Mouse (Mus musculus) neural tube, embryonic 13.5 days (tissue): ENCODE data around the gene Gm20388. TPM values are rescaled to one million over a fixed set of nuclear protein-coding genes. Genes with fewer than 3 reads are reported as not detected.

Experiments
- ATAC-seq: fragments of 200-750 bp; cut with Nextera tagmentation; 2 replicates; pipeline ENCODE4 v1.8.0; 2017; ENCODE audit warnings: low read depth, mild to moderate bottlenecking, moderate TSS enrichment, moderate library complexity
- H3K27ac ChIP-seq: fragments of 300-500 bp; sonication (generic); replicated peaks from 2 replicates; pipeline ENCODE4 v1.5.1; 2015; ENCODE audit warnings: moderate library complexity, mild to moderate bottlenecking, inconsistent platforms
- H3K27me3 ChIP-seq: fragments of 300-500 bp; sonication (generic); 2 replicates; pipeline ENCODE4 v1.6.1; 2015; ENCODE audit warnings: mild to moderate bottlenecking, inconsistent platforms
- H3K36me3 ChIP-seq: fragments of 300-500 bp; sonication (generic); 2 replicates; pipeline ENCODE4 v1.6.1; 2015; ENCODE audit warnings: mild to moderate bottlenecking, inconsistent platforms
- H3K4me1 ChIP-seq: fragments of 300-500 bp; sonication (generic); replicated peaks from 2 replicates; pipeline ENCODE4 v1.6.1; 2015; ENCODE audit warnings: inconsistent platforms
- H3K4me2 ChIP-seq: fragments of 300-500 bp; sonication (generic); 2 replicates; pipeline ENCODE4 v1.6.1; 2015; ENCODE audit warnings: inconsistent platforms, mild to moderate bottlenecking, moderate library complexity
- H3K4me3 ChIP-seq: fragments of 300-500 bp; sonication (generic); 2 replicates; pipeline ENCODE4 v1.5.1; 2015; ENCODE audit warnings: mild to moderate bottlenecking, inconsistent platforms
- H3K9ac ChIP-seq: fragments of 300-500 bp; sonication (generic); 2 replicates; pipeline ENCODE4 v1.6.1; 2015; ENCODE audit warnings: moderate library complexity, mild to moderate bottlenecking, inconsistent platforms
- H3K9me3 ChIP-seq: fragments of 300-500 bp; sonication (generic); 2 replicates; pipeline ENCODE4 v1.6.1; 2016; ENCODE audit warnings: inconsistent platforms
- WGBS: fragments of 180-500 bp; shearing (Covaris S2); methylation state at CpG from one replicate; pipeline ENCODE4 v1.1.7; 2015; 5-methylcytosine and 5-hydroxymethylcytosine counted together
- microRNA counts: library from miRNA; unstranded; fragments of <30 nt; microRNA quantifications from one replicate; lab custom pipeline; 2016
- microRNA-seq: library from miRNA; unstranded; fragments of <30 nt; microRNA quantifications from one replicate; pipeline ENCODE4, GENCODE M21; 2016
- polyA plus RNA-seq: library from polyadenylated mRNA; unstranded; fragments of >200 nt; fragmentation: Nextera tagmentation; extraction: Ambion mirVana; gene quantifications from 2 replicates; pipeline ENCODE4 v1.2.1, GENCODE M21; 2015

Gm20388 gene
- polyA plus RNA-seq, 1 experiment from 2014 or later = 0.27 TPM

DNA sequence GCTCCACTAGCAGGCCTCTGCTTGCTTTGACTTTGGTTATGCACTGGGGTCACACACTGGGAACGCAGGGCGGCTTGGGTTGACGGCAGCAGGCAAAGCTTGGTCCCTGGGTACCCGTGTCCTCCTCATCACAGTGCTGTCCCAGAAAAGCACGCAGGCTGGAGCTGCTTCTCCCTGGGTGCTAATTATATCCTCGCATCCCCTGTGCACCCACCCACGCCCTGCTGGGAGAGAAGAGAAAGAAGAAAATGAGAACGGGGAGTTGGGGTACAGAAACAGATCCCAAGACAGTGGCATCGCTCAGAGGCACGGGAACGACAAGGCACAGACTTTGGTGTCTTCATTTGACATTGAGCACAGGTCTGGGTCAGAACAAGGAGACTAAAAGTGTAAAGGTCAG lies 4478.9 kb downstream of the Gm20388 start:
- Histone ChIP-seq H3K27me3 (no peaks in the 10 kb centered on the region), H3K27ac (no peak overlapping the region), H3K4me2 (no peak overlapping the region), H3K36me3 (no peaks in the 10 kb centered on the region), H3K9ac (no peak overlapping the region), H3K9me3 (no peaks in the 10 kb centered on the region), H3K4me1 (peaks cover 32% of the 10 kb centered on the region), H3K4me3 (no peak overlapping the region)
- no peak for ATAC-seq
- WGBS = 90% methylated on average over 11 of the region's 11 CpGs

DNA sequence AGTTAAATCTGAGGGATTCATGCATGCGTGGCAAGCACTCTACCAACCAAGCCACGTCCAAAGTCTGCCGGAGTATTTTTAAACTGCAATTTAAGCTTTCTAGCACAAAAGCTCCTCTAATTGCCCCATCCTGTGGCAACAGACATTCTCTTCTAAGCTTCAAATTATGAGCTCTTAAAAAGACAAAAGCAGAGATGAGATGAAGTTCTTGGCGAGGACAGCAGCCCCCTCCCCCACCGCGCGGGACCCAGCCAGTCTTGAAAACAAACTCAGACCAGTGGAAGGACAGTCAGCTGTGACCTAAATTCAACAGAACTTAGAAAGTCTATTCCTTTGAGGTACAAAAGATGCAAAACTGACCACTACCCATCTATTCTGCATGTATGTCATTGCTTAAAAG lies 4480.6 kb downstream of the Gm20388 start:
- Histone ChIP-seq H3K27ac (no peak overlapping the region), H3K4me1 (peaks cover 34% of the 10 kb centered on the region), H3K9ac (no peak overlapping the region), H3K36me3 (no peaks in the 10 kb centered on the region), H3K4me3 (no peak overlapping the region), H3K4me2 (no peak overlapping the region), H3K27me3 (no peaks in the 10 kb centered on the region), H3K9me3 (no peaks in the 10 kb centered on the region)
- no peak for ATAC-seq
- 85% methylated on average over 7 of the region's 7 CpGs for WGBS

DNA sequence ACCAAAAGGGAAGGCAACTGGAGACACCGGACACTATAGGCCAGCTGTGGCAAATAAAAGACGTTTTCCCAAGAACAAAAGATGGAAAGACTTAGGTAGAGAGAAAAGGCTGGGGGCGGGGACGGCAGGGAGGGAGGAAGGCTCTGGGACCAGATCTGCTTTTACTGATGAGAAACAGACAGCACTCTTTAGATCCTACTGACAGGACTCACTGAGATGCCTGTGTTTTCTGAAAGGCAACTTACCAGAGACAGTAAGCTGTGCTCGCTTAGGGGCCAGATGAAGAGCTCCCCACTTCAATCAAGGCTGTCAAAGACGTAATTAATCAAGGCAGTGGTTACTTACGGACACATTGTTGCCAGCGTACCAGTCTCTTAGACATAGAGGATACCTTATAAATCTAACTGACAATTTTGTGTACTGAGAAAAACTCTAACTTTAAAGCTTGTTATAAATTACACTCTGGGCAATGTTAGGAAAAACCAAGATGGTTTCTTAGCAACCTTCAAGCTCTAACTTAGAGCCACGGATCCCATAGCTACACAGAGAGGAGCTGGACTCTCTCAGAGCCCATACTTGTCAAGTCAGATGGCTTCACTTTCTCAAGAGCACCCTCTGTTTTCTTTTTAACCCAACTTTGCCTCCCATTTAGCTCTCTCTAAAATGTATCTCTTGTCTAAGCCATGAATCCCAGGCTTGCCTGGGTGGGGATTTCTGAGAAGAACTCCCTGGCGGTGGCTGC lies 4481.8 kb downstream of the Gm20388 start:
- H3K4me1 ChIP-seq = peaks cover 23% of the 10 kb centered on the region
- no peaks in the 10 kb centered on the region for H3K36me3 ChIP-seq
- no peaks in the 10 kb centered on the region for H3K9me3 ChIP-seq
- WGBS = 37% methylated on average over 10 of the region's 10 CpGs
- peak overlapping the region; percentile 50 for H3K27ac ChIP-seq
- no peak overlapping the region for H3K4me2 ChIP-seq
- H3K9ac ChIP-seq = no peak overlapping the region
- no peak overlapping the region for H3K4me3 ChIP-seq
- no peaks in the 10 kb centered on the region for H3K27me3 ChIP-seq
- 0 out of 2 replicates have a peak, but pooled peaks have one; percentile 28 for ATAC-seq

DNA sequence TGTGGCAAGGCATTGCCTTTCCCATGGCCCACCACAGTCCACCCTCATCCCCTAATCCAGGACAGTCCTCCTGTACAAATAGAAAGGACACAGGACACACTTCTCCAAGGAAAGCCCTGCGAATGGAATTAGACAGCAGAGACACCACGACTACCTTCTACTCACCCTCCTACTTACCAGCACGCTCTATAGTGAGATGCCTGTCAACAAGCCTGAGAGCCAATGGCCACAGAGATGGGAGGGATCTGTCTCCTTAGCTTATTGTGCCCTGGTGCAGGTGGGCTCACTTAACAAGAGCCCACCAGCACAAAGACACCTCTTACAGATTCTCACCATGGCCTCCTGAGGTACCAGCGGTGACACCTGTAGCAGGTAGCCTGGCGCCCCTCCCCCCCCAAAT lies 4482.4 kb downstream of the Gm20388 start:
- no peak for ATAC-seq

DNA sequence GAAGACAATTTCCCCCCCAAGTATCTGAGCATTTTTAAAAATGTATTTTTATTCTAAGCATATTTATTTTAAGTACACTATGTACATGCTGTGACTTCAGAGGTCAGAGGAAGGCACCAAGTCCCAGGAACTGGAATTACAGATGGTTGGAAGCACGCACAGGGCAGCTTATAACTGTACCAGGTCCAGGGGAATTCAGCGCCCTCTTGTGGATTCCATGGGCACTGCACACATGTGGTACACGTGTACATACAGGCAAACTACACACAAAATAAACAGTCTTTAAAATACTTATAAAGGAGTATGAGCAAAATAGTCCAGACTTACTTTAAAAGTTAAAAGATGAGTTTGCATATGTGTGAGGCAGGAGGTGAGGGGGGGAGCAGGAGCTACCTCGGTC lies 4483.3 kb downstream of the Gm20388 start:
- Histone ChIP-seq H3K27me3 (no peaks in the 10 kb centered on the region), H3K4me2 (no peak overlapping the region), H3K4me1 (peaks cover 31% of the 10 kb centered on the region), H3K9ac (no peak overlapping the region), H3K36me3 (no peaks in the 10 kb centered on the region), H3K9me3 (no peaks in the 10 kb centered on the region), H3K4me3 (no peak overlapping the region), H3K27ac (no peak overlapping the region)
- 83% methylated on average over 4 of the region's 4 CpGs for WGBS
- ATAC-seq = no peak

More for the DNA sequence above, 4482.4 kb downstream of the Gm20388 start:
- 87% methylated on average over 5 of the region's 5 CpGs for WGBS
- Histone ChIP-seq H3K4me2 (no peak overlapping the region), H3K36me3 (no peaks in the 10 kb centered on the region), H3K4me3 (no peak overlapping the region), H3K27me3 (no peaks in the 10 kb centered on the region), H3K27ac (peak overlapping the region; percentile 50), H3K4me1 (peaks cover 29% of the 10 kb centered on the region), H3K9ac (no peak overlapping the region), H3K9me3 (no peaks in the 10 kb centered on the region)

DNA sequence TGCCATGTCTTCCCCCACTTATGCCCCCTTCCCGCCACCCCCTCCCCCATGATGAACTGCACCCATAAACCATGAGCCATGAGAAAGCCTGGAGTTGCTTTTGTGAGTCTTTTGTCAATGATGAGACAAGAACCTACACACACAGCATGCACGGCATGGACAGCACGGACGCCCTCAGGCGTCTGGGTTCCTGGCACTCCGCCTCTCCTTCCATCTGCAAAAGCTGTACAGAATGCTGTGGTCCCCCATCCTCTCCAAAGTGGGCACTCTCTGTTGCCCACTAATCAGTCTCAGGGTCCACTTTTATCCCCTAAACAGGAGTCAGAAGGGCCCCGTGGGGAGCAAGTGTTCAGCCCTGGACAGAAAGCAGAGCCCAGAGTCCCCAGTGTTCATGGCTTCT lies 4484.3 kb downstream of the Gm20388 start:
- no peak overlapping the region for H3K27ac ChIP-seq
- WGBS = 69% methylated on average over 7 of the region's 7 CpGs

More for the DNA sequence above, 4484.3 kb downstream of the Gm20388 start:
- Histone ChIP-seq H3K9me3 (no peaks in the 10 kb centered on the region), H3K4me1 (peaks cover 31% of the 10 kb centered on the region), H3K4me3 (no peak overlapping the region), H3K36me3 (no peaks in the 10 kb centered on the region), H3K27me3 (no peaks in the 10 kb centered on the region), H3K4me2 (no peak overlapping the region), H3K9ac (no peak overlapping the region)
- no peak for ATAC-seq

MicroRNAs encoded within 50 kb of the gene (microRNA counts, 519-probe panel; counts per million panel counts)
- microRNA mmu-miR-1967 (lab: Ali Mortazavi, UCI) = not detected

Small RNA genes lying within 50 kb of the gene (microRNA-seq; reads per million reads assigned to microRNA genes)
- gene Gm22715 (not detected), gene Gm24366 (not detected), gene Gm27530 (not detected), gene Mir1967 (not detected), gene Mir6396 (not detected), gene Mir7079 (not detected), gene Mir7080 (not detected), gene Mir7237 (0.59 reads per million), gene Mir7687 (1.8 reads per million, percentile 5 among the genes with 10 or more reads in this experiment)

Other genes starting within 250 kb of the Gm20388 start
- gene Wfdc1, start 244.5 kb upstream of the Gm20388 start, polyA plus RNA-seq = 2.8 and 3.4 TPM in 2 replicates
- gene Atp2c2, start 210.8 kb upstream of the Gm20388 start, polyA plus RNA-seq = 0.06 and 0.15 TPM in 2 replicates
- 9.8 and 14.6 TPM in 2 replicates for gene Tldc1, start 132.4 kb upstream of the Gm20388 start, polyA plus RNA-seq
- gene Cotl1, start 70.3 kb upstream of the Gm20388 start, polyA plus RNA-seq = 121 and 123 TPM in 2 replicates
- gene Klhl36, start 48.6 kb upstream of the Gm20388 start, polyA plus RNA-seq = 12.3 and 12.4 TPM in 2 replicates
- 116 and 125 TPM in 2 replicates for gene Usp10, start 481 bp upstream of the Gm20388 start, polyA plus RNA-seq
- gene Crispld2, start 81.6 kb downstream of the Gm20388 start, polyA plus RNA-seq = 4.3 TPM in 2 replicates
- gene Zdhhc7, start 190.6 kb downstream of the Gm20388 start, polyA plus RNA-seq = 30.1 and 30.4 TPM in 2 replicates
- 19.4 and 24.0 TPM in 2 replicates for gene 6430548M08Rik, start 203.3 kb downstream of the Gm20388 start, polyA plus RNA-seq